Mouse (Mus musculus) right cerebral cortex, postnatal 4 days (tissue): ENCODE measurements around the gene Sorcs1.

ENCODE experiments used
- DNase-seq: peaks from one replicate; pipeline ENCODE4 v3.0.0-alpha.2; 2022

Gene Sorcs1

DNA sequence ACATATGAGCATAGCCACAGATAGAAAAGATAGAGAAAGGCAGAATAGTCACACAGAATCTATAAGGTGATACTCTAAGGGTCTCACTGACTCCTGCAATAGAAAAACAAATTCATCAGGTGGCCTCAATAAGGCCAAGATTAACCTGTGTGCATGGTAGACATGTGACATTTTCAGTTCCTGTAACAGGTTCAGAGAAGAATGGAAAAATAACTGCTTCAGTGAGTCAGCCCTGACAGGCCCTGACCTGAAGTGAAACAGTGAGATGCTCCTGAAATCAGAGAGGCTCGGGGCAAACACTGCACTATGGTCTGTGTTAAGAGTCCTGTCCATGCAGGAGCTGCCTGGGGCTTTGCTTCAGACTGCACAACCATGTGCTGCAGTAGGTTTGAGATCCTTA, 481.9 kb downstream of the Sorcs1 start:
- no peak for DNase-seq

DNA sequence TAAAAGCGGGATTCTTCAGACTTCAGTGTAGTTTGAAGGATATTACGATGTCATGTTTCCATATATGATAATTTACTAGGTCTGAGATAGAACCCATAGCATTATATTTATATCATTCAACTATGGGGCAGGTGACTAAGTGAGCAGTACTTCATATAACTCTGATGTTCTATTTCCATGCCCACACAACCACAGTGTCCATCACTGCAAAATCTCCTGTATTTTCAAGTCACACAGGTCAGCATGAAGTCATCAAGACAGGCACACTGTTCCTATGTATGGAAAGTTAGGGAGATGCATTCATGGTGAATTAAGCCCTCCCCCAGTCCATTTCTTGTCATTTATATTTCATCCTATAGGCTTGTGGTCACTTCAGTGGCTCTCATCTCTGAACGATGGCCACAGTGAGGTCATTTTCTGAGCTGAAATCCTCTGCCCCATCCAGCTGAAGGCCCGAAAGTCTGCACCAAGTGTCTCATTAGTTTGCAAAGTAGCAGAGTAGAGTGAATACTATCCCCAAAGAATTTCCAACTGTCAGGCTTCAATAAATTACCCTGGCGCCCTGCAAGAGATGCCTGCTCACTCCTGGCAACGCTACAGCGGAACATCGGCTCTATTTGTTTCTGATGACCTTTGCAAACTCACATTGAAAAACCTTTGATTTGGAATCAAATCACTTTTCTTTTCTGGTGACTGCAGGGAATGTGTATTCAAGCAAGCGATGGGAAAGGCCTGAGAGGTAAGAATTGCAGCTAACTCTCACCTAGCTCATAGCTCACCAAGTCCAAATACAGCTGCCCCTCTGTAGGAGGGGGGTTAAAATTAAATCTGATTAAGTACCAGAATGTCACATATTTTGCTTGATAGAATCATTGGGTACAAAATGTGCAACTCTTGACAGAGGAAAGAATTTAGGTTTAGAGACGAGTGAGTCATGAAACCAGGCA, 492.4 kb downstream of the Sorcs1 start:
- DNase-seq = no peak

DNA sequence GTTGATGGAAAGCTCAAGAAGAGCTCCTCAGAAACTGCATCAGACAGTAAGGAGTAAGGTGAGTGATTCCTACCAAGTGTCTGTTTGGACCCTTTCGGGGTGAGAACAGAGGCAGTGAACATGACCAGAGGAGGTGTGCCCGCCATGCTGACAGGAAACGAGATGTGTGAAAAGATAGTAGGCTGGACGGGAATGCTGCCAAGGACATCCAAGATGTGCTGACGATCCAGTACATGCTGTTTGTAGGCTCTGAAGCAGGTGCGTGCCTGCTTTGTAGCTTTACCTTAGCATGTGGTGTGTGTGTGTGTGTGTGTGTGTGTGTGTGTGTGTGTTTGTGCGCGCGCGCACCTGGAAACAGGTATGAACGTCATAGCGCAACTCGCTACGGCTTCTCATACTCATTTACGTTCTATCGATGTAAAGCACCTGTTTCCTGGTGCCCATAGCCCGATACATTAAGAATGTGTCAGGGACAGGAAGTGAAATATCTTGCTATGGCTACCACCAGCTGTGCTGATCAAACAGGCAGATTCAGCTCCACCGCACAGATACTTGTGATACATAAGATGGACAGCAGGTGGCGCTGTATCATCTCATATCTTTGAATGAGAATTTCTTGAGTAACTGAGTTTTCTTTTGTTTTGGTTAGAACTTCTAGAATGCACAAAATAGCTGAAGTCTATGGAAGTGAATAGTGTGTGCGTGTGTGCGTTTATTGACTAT, 493.4 kb downstream of the Sorcs1 start:
- peak; percentile 81 for DNase-seq

DNA sequence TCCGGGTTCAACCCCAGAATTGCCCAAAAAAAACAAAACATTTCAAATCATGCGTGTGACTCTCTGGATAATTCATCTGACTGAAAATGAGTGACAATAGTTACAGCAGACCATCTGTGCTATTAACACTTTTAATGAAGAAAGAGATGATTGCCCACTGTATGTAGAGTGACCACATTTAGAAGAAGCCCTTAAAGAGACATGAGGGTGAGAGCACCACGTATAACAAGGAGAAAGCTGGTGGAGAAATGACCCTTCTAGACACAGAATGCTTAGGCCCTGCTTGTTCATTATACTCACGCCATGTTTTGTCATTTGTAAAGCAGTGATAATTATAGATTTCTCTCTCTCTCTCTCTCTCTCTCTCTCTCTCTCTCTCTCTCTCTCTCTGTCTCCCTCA, 499.6 kb downstream of the Sorcs1 start:
- no peak for DNase-seq

DNA sequence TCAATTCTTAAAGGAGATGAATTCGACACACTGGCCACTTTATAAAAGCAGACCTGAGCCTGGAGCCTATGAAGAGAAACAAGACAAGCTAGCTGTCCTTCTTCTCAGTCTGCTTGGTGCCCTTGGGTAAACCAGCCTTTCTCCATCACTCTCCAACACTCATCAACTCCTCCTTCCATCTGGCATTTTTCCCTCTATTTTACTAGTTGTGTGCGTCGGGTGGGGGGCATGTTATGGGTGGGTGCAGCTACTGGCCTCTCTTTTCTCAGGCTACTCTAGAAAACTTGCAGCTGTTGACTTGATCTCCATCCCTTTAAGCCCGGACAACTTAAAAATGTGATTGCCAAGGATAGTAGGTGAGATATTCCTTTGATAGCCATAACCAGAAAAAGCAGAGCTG, 500.3 kb downstream of the Sorcs1 start:
- DNase-seq = no peak

DNA sequence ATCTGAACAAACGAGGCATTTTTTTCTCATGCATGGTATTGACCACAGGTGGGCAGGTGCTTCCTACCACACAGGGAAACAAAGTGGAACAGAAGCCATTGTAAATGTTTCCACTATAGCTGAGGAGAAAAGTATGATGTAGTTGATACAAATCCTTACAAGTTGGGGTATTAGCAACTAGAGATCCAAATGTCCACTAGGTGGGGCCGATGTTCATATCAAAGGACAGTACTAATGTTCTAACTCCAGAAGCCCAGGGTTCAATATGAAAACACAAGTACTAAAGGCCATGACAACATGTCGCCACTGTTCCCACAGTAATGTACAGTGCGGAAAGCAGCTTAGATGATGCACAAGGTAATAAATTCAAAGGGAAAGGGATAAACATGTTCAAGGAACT, 506.6 kb downstream of the Sorcs1 start:
- no peak for DNase-seq

DNA sequence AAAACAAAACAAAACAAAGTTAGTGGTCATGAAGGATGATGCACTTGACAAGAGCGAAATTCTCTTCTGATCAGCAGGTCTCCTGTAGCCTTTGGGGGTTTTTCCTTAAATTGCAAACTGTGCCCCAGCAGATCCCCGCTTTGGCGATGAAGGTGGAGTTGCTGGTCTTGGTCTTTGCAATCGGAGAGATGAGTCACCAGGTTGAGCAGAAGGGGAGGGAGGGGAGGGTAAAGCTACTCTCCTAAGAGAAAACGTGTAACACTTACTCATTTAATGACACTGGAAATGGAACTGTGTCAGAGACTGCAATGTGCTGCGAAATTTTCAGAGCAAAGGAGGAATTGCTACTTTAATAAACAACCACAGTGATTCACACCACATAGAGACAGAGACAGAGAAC, 527.3 kb downstream of the Sorcs1 start:
- DNase-seq = no peak

DNA sequence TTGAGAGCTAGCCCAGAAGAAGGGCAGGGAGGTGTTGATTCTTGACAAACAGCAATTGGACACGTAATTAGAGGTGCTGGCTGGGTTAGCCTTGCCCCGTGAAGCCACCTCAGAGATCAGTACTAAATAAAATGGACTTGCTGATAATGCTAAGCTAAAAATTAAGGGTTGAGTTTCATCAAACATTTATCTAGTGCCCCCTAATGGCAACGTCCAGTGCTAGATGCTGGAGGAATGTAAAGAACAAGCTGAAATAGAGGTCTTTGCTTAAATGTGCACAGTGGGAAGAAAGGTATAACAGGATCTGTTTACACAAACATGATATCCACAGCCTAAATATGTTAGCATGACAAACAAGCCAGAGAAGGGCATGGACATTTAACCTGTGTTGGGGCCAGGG, 532.5 kb downstream of the Sorcs1 start:
- no peak for DNase-seq

DNA sequence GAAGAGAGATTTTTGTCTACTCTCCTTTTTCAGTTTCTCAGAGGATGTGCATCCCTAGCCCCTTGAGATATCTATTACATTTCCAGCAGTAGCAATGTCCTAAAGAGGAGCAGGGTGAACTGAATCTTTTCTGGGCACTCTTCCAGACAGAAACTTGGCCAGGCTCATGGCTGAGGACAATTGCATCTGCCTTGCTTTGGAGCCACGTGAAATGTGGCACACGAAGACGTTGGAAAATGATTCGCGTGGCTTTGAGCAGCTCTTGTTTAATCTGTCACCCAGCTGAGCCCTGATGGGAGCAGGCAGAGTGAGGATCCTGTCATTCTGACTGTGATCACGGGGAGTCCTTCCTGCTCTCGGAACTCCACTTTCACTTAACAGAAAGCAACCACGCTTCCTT, 536.6 kb downstream of the Sorcs1 start:
- peak; percentile 34 for DNase-seq

DNA sequence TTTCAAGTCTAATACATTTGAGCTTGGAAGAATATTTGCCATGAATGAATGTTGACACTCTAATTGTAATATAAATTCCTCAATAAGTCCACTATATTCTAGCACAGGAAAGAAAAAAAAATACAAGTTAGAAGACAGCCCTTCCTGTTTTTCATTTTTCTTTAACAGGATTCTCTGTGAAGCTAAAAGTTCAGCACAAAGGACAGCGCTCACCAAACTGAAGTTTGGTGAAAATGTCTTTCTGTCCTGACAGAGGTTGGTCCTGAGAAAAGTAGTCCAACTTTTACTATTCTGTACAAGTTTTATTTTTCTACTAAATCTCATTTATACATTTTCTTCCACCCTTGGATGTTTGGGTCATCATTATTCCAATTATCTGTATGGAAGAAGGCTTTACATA, 543.8 kb downstream of the Sorcs1 start:
- no peak for DNase-seq

DNA sequence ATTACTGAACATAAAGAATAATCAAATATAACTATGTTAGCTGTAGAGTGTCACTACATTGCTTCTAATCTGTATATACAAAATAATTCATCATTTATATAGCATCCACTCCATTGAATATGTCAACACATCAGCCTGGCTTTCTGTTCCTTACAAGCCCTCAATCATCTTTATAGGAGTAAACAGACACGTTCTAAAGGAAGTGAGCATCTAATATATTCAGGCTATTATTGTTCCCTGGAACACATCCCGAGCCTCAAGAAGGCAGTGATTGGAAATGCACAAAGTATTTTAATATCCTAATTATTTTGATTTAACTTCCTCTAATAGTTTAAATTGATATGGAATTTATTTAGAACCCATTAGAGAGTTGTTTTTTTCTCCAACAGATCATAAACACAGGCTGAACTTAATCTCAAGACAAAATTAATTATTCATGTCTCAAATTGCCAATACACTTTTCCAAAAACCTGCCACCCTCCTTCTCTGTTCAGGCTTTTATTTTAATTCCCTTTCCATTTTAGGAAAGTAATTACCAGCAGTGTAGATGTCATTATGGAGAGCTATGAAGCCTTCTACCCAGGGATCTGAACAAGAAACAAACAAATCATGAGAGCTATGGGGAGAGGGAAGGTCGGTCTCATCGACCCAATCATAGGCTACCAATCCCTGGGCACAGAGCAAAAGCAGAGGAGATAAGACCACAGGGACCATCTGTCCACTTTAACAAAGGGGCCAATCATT, 572.4 kb downstream of the Sorcs1 start:
- no peak for DNase-seq
